Mouse (Mus musculus): ENCODE data around the gene Fam229a. TPM values are rescaled to one million over a fixed set of nuclear protein-coding genes. Genes with fewer than 3 reads are reported as not detected.
"Not testable (repeated sequence)": the region's sequence is repeated elsewhere in the genome, so short reads cannot be mapped to it uniquely, and the experiment has no call there.

Fam229a gene
- total RNA-seq, 2 experiments from 2014 or later = not detected

DNA sequence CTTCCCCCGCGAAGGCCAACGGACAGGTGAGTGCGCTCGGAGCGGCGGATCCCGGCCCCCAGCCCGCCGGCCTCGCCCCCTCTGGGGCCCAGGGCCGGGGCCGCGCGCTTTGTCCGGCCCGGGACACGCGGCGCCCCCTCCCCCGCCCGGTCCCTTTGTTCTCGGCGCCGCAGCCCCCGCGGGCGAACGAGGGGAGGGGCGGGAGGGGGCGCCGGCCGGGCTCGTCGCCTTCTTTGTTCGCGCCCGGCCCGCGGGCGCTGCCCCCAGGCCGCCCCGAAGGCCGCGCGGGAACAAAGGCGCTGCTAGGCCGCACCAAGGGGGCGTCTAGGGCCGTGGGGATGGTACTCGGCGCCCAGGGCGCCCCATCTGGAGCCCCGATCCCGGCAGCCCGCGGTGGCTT, 22.9 kb downstream of the Fam229a start:
- no peak for DNase-seq (ENCODE audit: low spot score in 2 of 2)
- intact Hi-C loops (cut with DNase I) = no loop called here

- intact Hi-C loops (cut with DNase I) = no loop called here
- DNase-seq (ENCODE audit: low spot score in 2 of 2) = peak in 1 of 2 experiments; percentile 50
Measured at GRCm38 (mm10) chr4:129514300-129514898, 23.4 kb downstream of the Fam229a start.

- DNase-seq (ENCODE audit: low spot score in 2 of 2) = no peak
- intact Hi-C loops (cut with DNase I) = no loop called here
Measured at GRCm38 (mm10) chr4:129516925-129517324, 25.9 kb downstream of the Fam229a start.

- intact Hi-C loops (cut with DNase I) = no loop called here
- no peak for DNase-seq (ENCODE audit: low spot score in 2 of 2)
Measured at GRCm38 (mm10) chr4:129518519-129518918, 27.5 kb downstream of the Fam229a start.

DNA sequence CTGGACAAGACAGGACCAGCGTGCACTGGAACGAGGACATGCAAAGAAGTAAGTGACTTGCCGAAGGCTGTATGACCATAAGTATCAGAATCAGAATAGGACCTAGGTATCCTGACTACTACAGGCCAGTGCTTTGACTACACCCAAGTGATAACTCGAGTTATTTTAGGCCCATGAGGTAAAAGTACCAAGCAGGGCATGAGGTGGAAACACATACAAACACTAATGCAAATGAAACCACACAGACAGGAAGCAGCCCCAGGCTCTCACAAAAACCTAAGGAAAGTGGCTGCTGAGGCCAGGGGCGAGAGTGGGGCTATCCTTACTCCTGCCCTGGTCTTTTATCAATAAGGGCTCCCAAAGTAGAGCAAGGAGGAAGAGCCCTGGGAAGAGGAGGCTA, 34.3 kb downstream of the Fam229a start:
- intact Hi-C loops (cut with DNase I) = no loop called here
- no peak for DNase-seq (ENCODE audit: low spot score in 2 of 2)

DNA sequence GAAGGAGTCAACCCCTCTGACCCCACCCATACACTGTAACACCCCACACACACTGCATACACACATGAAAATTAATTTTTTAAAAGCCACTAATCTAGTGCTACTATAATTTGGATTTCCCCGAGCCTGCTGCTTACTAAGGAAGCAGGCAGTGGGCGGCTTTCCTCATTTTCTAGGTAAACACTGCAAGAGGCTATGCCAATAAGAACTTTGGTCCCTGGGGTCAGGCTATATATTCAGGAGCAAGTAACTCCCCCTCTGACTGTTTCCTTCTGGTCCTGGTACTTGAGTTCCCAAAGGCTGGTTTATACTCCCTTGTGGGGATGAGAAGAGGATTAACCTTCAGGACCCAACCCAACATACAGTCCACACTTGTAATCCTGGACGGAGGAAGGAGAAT, 34.9 kb downstream of the Fam229a start:
- no peak for DNase-seq (ENCODE audit: low spot score in 2 of 2)
- intact Hi-C loops (cut with DNase I) = no loop called here

GRCm38 (mm10) chr4:129528901-129529300, 37.9 kb downstream of the Fam229a start:
- intact Hi-C loops (cut with DNase I); DNase-seq (ENCODE audit: low spot score in 2 of 2): not testable (repeated sequence)

DNA sequence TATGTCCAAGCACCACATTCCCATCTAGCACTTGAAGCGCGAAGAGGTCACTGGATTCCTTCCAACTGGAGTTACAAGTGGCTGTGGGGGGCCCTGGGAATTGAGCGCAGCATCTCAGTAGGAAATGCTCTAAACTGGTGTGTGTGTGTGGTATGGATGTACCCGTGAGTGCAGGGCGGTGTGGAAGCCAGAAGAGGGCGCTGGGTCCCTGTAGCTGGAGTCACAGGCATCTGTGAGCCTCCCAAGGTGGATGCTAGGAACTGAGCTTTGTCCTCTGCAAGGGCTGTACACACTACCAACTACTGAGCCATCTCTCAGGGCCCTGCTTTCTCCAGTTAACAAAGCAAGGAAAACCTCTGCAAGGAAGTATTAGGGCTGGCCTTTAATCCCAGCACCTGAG, 49.0 kb downstream of the Fam229a start:
- intact Hi-C loops (cut with DNase I) = no loop called here
- no peak for DNase-seq (ENCODE audit: low spot score in 2 of 2)

Other genes with a start within 250 kb of the Fam229a start
- gene C77080, start 229.8 kb upstream of the Fam229a start, total RNA-seq (2021) = 10 to 100 TPM; 19.7 to 27.1 TPM
- 1 to 10 TPM; 1.3 to 2.1 TPM for gene Sync, start 203.6 kb upstream of the Fam229a start, total RNA-seq (2021)
- gene Rbbp4, start 155.8 kb upstream of the Fam229a start, total RNA-seq (2021) = 100 to 1,000 TPM; 115 to 123 TPM
- gene Zbtb8os, start 155.5 kb upstream of the Fam229a start, total RNA-seq (2021) = 10 to 100 TPM; 24.6 to 28.4 TPM
- 1 to 10 TPM; 4.7 to 6.5 TPM for gene Zbtb8a, start 113.1 kb upstream of the Fam229a start, total RNA-seq (2021)
- gene Zbtb8b, start 50.3 kb upstream of the Fam229a start, total RNA-seq (2021) = 1 to 10 TPM; 4.3 to 4.9 TPM
- 10 to 100 TPM; 56.3 to 62.4 TPM for gene Bsdc1, start 29.6 kb upstream of the Fam229a start, total RNA-seq (2021)
- gene Tssk3, start 168 bp upstream of the Fam229a start, total RNA-seq (2021) = under 1 TPM; 0.42 to 0.52 TPM
- 100 to 1,000 TPM; 150 to 174 TPM for gene Marcksl1, start 22.4 kb downstream of the Fam229a start, total RNA-seq (2021)
- gene Hdac1, start 51.5 kb downstream of the Fam229a start, total RNA-seq (2021) = 10 to 100 TPM; 27.0 to 27.4 TPM
- gene Lck, start 82.5 kb downstream of the Fam229a start, total RNA-seq (2021) = 1 to 10 TPM; 2.1 to 2.6 TPM
- gene Fam167b, start 87.4 kb downstream of the Fam229a start, total RNA-seq (2021) = not detected
- 100 to 1,000 TPM; 121 to 140 TPM for gene Eif3i, start 109.5 kb downstream of the Fam229a start, total RNA-seq (2021)
- gene Tmem234, start 109.5 kb downstream of the Fam229a start, total RNA-seq (2021) = 10 to 100 TPM; 92.2 to 93.7 TPM
- 1 to 10 TPM; 2.9 to 7.7 TPM for gene Dcdc2b, start 123.1 kb downstream of the Fam229a start, total RNA-seq (2021)
- gene Iqcc, start 127.9 kb downstream of the Fam229a start, total RNA-seq (2021) = 10 to 100 TPM; 27.5 to 36.2 TPM
- gene Ccdc28b, start 132.8 kb downstream of the Fam229a start, total RNA-seq (2021) = 10 to 100 TPM; 53.7 to 60.8 TPM
- 10 to 100 TPM; 40.2 to 45.3 TPM for gene Txlna, start 149.9 kb downstream of the Fam229a start, total RNA-seq (2021)
- 100 to 1,000 TPM in 1 of 2 experiments, 10 to 100 TPM in 1; 93.3 to 101 TPM for gene Kpna6, start 181.6 kb downstream of the Fam229a start, total RNA-seq (2021)
- gene Tmem39b, start 205.6 kb downstream of the Fam229a start, total RNA-seq (2021) = 10 to 100 TPM; 10.3 to 18.0 TPM

Measured in left cerebral cortex, postnatal 36 days (tissue).